Mouse (Mus musculus): Measurements from ENCODE around the gene Fam131c. TPM values are rescaled to one million over a fixed set of nuclear protein-coding genes. Genes with fewer than 3 reads are reported as not detected.

Gene Fam131c
- polyA plus RNA-seq, 1 experiment from 2014 or later: 10.1 TPM

GRCm38 (mm10) chr4:141337986-141338385 is 30.0 kb upstream of the Fam131c start:
- Histone ChIP-seq H3K4me1 (replicated peaks) (peaks cover 46% of the 10 kb centered on the region), H3K9me3 (no peaks in the 10 kb centered on the region), H3K27ac (no peak overlapping the region; the same call in 1 of the 2 replicates), H3K4me3 (replicated peaks) (no peak overlapping the region), H3K4me2 (replicated peaks) (no peak overlapping the region), H3K36me3 (no peaks in the 10 kb centered on the region), H3K9ac (replicated peaks) (no peak overlapping the region), H3K27me3 (0 out of 2 replicates have a peak, but pooled peaks cover 6% of the 10 kb centered on the region)
- no peak for ATAC-seq
- WGBS: 33% methylated on average over 6 of the region's 6 CpGs

GRCm38 (mm10) chr4:141338853-141339252 is 29.2 kb upstream of the Fam131c start:
- Histone ChIP-seq H3K9me3 (no peaks in the 10 kb centered on the region), H3K27ac (no peak overlapping the region), H3K4me3 (replicated peaks) (no peak overlapping the region), H3K4me2 (replicated peaks) (no peak overlapping the region), H3K27me3 (0 out of 2 replicates have a peak, but pooled peaks cover 6% of the 10 kb centered on the region), H3K9ac (replicated peaks) (0 out of 2 replicates have a peak overlapping the region, but pooled peaks have one; percentile 19), H3K4me1 (replicated peaks) (peaks cover 42% of the 10 kb centered on the region), H3K36me3 (no peaks in the 10 kb centered on the region)
- 5% methylated on average over 1 of the region's 1 CpGs for WGBS
- ATAC-seq: no peak

- Histone ChIP-seq H3K9ac (replicated peaks) (no peak overlapping the region), H3K27ac (no peak overlapping the region), H3K9me3 (no peaks in the 10 kb centered on the region), H3K27me3 (0 out of 2 replicates have a peak, but pooled peaks cover 6% of the 10 kb centered on the region), H3K4me3 (replicated peaks) (no peak overlapping the region), H3K4me1 (replicated peaks) (peaks cover 21% of the 10 kb centered on the region), H3K36me3 (no peaks in the 10 kb centered on the region), H3K4me2 (replicated peaks) (no peak overlapping the region)
- WGBS: 68% methylated on average over 7 of the region's 7 CpGs
- ATAC-seq: no peak
Observed at GRCm38 (mm10) chr4:141341477-141341876, 26.5 kb upstream of the Fam131c start.

GRCm38 (mm10) chr4:141343515-141343914 is 24.5 kb upstream of the Fam131c start:
- Histone ChIP-seq H3K4me1 (replicated peaks) (peaks cover 11% of the 10 kb centered on the region), H3K36me3 (no peaks in the 10 kb centered on the region), H3K27me3 (0 out of 2 replicates have a peak, but pooled peaks cover 6% of the 10 kb centered on the region), H3K4me3 (replicated peaks) (no peak overlapping the region), H3K9ac (replicated peaks) (no peak overlapping the region), H3K27ac (no peak overlapping the region), H3K4me2 (replicated peaks) (no peak overlapping the region), H3K9me3 (no peaks in the 10 kb centered on the region)
- WGBS: 64% methylated on average over 7 of the region's 7 CpGs
- no peak for ATAC-seq

GRCm38 (mm10) chr4:141345219-141345618 is 22.8 kb upstream of the Fam131c start:
- no peaks in the 10 kb centered on the region for H3K9me3 ChIP-seq
- 97% methylated on average over 12 of the region's 12 CpGs for WGBS

GRCm38 (mm10) chr4:141347365-141347797 is 20.6 kb upstream of the Fam131c start:
- Histone ChIP-seq H3K9ac (replicated peaks) (no peak overlapping the region), H3K27me3 (no peaks in the 10 kb centered on the region), H3K4me1 (replicated peaks) (no peaks in the 10 kb centered on the region), H3K27ac (no peak overlapping the region), H3K9me3 (no peaks in the 10 kb centered on the region), H3K36me3 (no peaks in the 10 kb centered on the region), H3K4me3 (replicated peaks) (no peak overlapping the region), H3K4me2 (replicated peaks) (no peak overlapping the region)
- ATAC-seq: no peak
- WGBS: 76% methylated on average over 8 of the region's 8 CpGs

More at GRCm38 (mm10) chr4:141345219-141345618, 22.8 kb upstream of the Fam131c start:
- H3K4me2 ChIP-seq (replicated peaks): no peak overlapping the region
- no peaks in the 10 kb centered on the region for H3K36me3 ChIP-seq
- H3K9ac ChIP-seq (replicated peaks): no peak overlapping the region
- no peaks in the 10 kb centered on the region for H3K4me1 ChIP-seq (replicated peaks)
- H3K4me3 ChIP-seq (replicated peaks): no peak overlapping the region
- H3K27ac ChIP-seq: no peak overlapping the region
- ATAC-seq: no peak
- H3K27me3 ChIP-seq: 0 out of 2 replicates have a peak, but pooled peaks cover 3% of the 10 kb centered on the region

- Histone ChIP-seq H3K4me1 (replicated peaks) (no peaks in the 10 kb centered on the region), H3K4me2 (replicated peaks) (no peak overlapping the region), H3K9ac (replicated peaks) (no peak overlapping the region), H3K36me3 (no peaks in the 10 kb centered on the region), H3K4me3 (replicated peaks) (no peak overlapping the region), H3K9me3 (no peaks in the 10 kb centered on the region), H3K27ac (no peak overlapping the region), H3K27me3 (0 out of 2 replicates have a peak, but pooled peaks cover 2% of the 10 kb centered on the region)
- no peak for ATAC-seq
- WGBS: 65% methylated on average over 11 of the region's 11 CpGs
Observed at GRCm38 (mm10) chr4:141348616-141349015, 19.4 kb upstream of the Fam131c start.

- Histone ChIP-seq H3K4me2 (replicated peaks) (no peak overlapping the region), H3K27ac (no peak overlapping the region), H3K36me3 (no peaks in the 10 kb centered on the region), H3K27me3 (0 out of 2 replicates have a peak, but pooled peaks cover 2% of the 10 kb centered on the region), H3K4me1 (replicated peaks) (no peaks in the 10 kb centered on the region), H3K9ac (replicated peaks) (no peak overlapping the region), H3K9me3 (no peaks in the 10 kb centered on the region), H3K4me3 (replicated peaks) (no peak overlapping the region)
- WGBS: 88% methylated on average over 12 of the region's 12 CpGs
- ATAC-seq: no peak
Observed at GRCm38 (mm10) chr4:141350015-141350414, 18.0 kb upstream of the Fam131c start.

- Histone ChIP-seq H3K9me3 (no peaks in the 10 kb centered on the region), H3K4me1 (replicated peaks) (no peaks in the 10 kb centered on the region), H3K27ac (no peak overlapping the region), H3K4me2 (replicated peaks) (no peak overlapping the region), H3K4me3 (replicated peaks) (no peak overlapping the region), H3K9ac (replicated peaks) (no peak overlapping the region), H3K36me3 (no peaks in the 10 kb centered on the region), H3K27me3 (0 out of 2 replicates have a peak, but pooled peaks cover 2% of the 10 kb centered on the region)
- ATAC-seq: no peak
- WGBS: 66% methylated on average over 7 of the region's 7 CpGs
Observed at GRCm38 (mm10) chr4:141351972-141352371, 16.0 kb upstream of the Fam131c start.

GRCm38 (mm10) chr4:141352986-141353385 is 15.0 kb upstream of the Fam131c start:
- Histone ChIP-seq H3K27ac (no peak overlapping the region), H3K4me2 (replicated peaks) (no peak overlapping the region), H3K9ac (replicated peaks) (no peak overlapping the region), H3K27me3 (0 out of 2 replicates have a peak, but pooled peaks cover 2% of the 10 kb centered on the region), H3K36me3 (no peaks in the 10 kb centered on the region), H3K4me1 (replicated peaks) (no peaks in the 10 kb centered on the region), H3K4me3 (replicated peaks) (no peak overlapping the region), H3K9me3 (no peaks in the 10 kb centered on the region)
- WGBS: 78% methylated on average over 5 of the region's 5 CpGs
- no peak for ATAC-seq

GRCm38 (mm10) chr4:141353868-141354267 is 14.2 kb upstream of the Fam131c start:
- no peaks in the 10 kb centered on the region for H3K36me3 ChIP-seq
- H3K27ac ChIP-seq: no peak overlapping the region
- no peak overlapping the region for H3K9ac ChIP-seq (replicated peaks)
- H3K4me2 ChIP-seq (replicated peaks): no peak overlapping the region
- WGBS: 71% methylated on average over 8 of the region's 8 CpGs
- no peak for ATAC-seq
- 0 out of 2 replicates have a peak, but pooled peaks cover 2% of the 10 kb centered on the region for H3K27me3 ChIP-seq
- no peak overlapping the region for H3K4me3 ChIP-seq (replicated peaks)
- H3K9me3 ChIP-seq: no peaks in the 10 kb centered on the region
- H3K4me1 ChIP-seq (replicated peaks): no peaks in the 10 kb centered on the region

- Histone ChIP-seq H3K4me3 (replicated peaks) (no peak overlapping the region), H3K36me3 (no peaks in the 10 kb centered on the region), H3K9me3 (no peaks in the 10 kb centered on the region), H3K27me3 (peaks cover 6% of the 10 kb centered on the region), H3K27ac (no peak overlapping the region), H3K4me2 (replicated peaks) (no peak overlapping the region), H3K4me1 (replicated peaks) (0 out of 2 replicates have a peak, but pooled peaks cover 15% of the 10 kb centered on the region), H3K9ac (replicated peaks) (no peak overlapping the region)
- ATAC-seq: no peak
Observed at GRCm38 (mm10) chr4:141357811-141358210, 10.2 kb upstream of the Fam131c start.

GRCm38 (mm10) chr4:141359222-141359621 is 8.8 kb upstream of the Fam131c start:
- H3K27me3 ChIP-seq: peaks cover 15% of the 10 kb centered on the region
- no peak overlapping the region for H3K4me2 ChIP-seq (replicated peaks)
- H3K9ac ChIP-seq (replicated peaks): no peak overlapping the region
- no peak overlapping the region for H3K27ac ChIP-seq
- no peak for ATAC-seq
- no peaks in the 10 kb centered on the region for H3K9me3 ChIP-seq
- 87% methylated on average over 6 of the region's 6 CpGs for WGBS
- H3K4me1 ChIP-seq (replicated peaks): 0 out of 2 replicates have a peak, but pooled peaks cover 18% of the 10 kb centered on the region
- no peaks in the 10 kb centered on the region for H3K36me3 ChIP-seq
- H3K4me3 ChIP-seq (replicated peaks): no peak overlapping the region

All from midbrain, embryonic 13.5 days (tissue).